In genomic region chr7:82164681-82165080, GRCm38 (mm10) we compare ENCODE assay signal across 29 mouse cellular contexts. TPM values are rescaled to one million over a fixed set of nuclear protein-coding genes. Genes with fewer than 3 reads are reported as not detected.
"Had no signal": no experiment of that assay in that cellular context is flagged by ENCODE, and none has a peak within 500 bp of the region (broad histone marks: within the 10 kb centered on the region; RNA-seq: fewer than 3 reads in every experiment).

No protein-coding gene starts in this region.

- H3K4me2 ChIP-seq: heart, embryonic 13.5 days; heart, embryonic 15.5 days; hindbrain, embryonic 12.5 days; hindbrain, embryonic 14.5 days; intestine, embryonic 15.5 days; kidney, embryonic 15.5 days; limb, embryonic 12.5 days; liver, embryonic 13.5 days; liver, embryonic 15.5 days had no signal

- DNase-seq: gastrocnemius, adult 2 months; gastrocnemius, postnatal 10 days; gastrocnemius, postnatal 25 days; heart, adult 2 months; heart, postnatal 4 days; kidney, adult 18-20 months; kidney, adult 9 months; kidney, postnatal 14 days; kidney, postnatal 36 days; layer of hippocampus, adult 9-11 months; layer of hippocampus, postnatal 36 days; liver; liver, embryonic 13.5 days; liver, postnatal 0 days had no signal

- H3K9ac ChIP-seq: heart, embryonic 13.5 days; heart, embryonic 15.5 days; hindbrain, embryonic 12.5 days; hindbrain, embryonic 14.5 days; intestine, embryonic 15.5 days; kidney, embryonic 15.5 days; limb, embryonic 12.5 days; liver, embryonic 13.5 days; liver, embryonic 15.5 days; liver, postnatal 0 days had no signal

- H3K36me3 ChIP-seq: heart, embryonic 13.5 days; heart, embryonic 15.5 days; hindbrain, embryonic 10.5 days; hindbrain, embryonic 12.5 days; intestine, embryonic 15.5 days; kidney, embryonic 15.5 days; limb, embryonic 10.5 days; limb, embryonic 12.5 days; liver, embryonic 13.5 days; liver, embryonic 15.5 days had no signal

- H3K27ac ChIP-seq: gastrocnemius, adult 2 months; heart, adult 2 months; heart, embryonic 13.5 days; heart, embryonic 15.5 days; hindbrain, embryonic 10.5 days; hindbrain, embryonic 12.5 days; hindbrain, embryonic 14.5 days; intestine, embryonic 15.5 days; kidney, embryonic 15.5 days; kidney, postnatal 0 days; limb, embryonic 10.5 days; limb, embryonic 12.5 days; liver, embryonic 13.5 days; liver, embryonic 15.5 days had no signal

- ATAC-seq: hindbrain, embryonic 16.5 days; inflammation-experienced regulatory T-cells, adult 6 months; intestine, embryonic 15.5 days; intestine, postnatal 0 days; liver, postnatal 0 days had no signal

- H3K4me1 ChIP-seq: heart, embryonic 13.5 days; heart, embryonic 15.5 days; hindbrain, embryonic 10.5 days; hindbrain, embryonic 12.5 days; intestine, embryonic 15.5 days; kidney, embryonic 15.5 days; limb, embryonic 10.5 days; limb, embryonic 12.5 days; liver, embryonic 13.5 days; liver, embryonic 15.5 days had no signal

- H3K9me3 ChIP-seq: heart, embryonic 15.5 days; intestine, embryonic 15.5 days had no signal

- H3K27me3 ChIP-seq: heart, embryonic 13.5 days; heart, embryonic 15.5 days; hindbrain, embryonic 12.5 days; intestine, embryonic 15.5 days; kidney, embryonic 15.5 days; limb, embryonic 12.5 days; liver, embryonic 13.5 days; liver, embryonic 15.5 days had no signal

- H3K4me3 ChIP-seq: gastrocnemius, adult 2 months; heart, adult 2 months; heart, embryonic 13.5 days; heart, embryonic 15.5 days; hindbrain, embryonic 10.5 days; hindbrain, embryonic 12.5 days; intestine, embryonic 15.5 days; kidney, embryonic 15.5 days; limb, embryonic 10.5 days; limb, embryonic 12.5 days; liver, embryonic 13.5 days; liver, embryonic 15.5 days had no signal

RNA-seq across cellular contexts. Expression of gene Sh3gl3, which starts 9.0 kb away (rescaled TPM):
- total RNA-seq: granulocyte monocyte progenitor cell, adult 5-6 weeks had no signal
